Mouse (Mus musculus) liver, postnatal 0 days (tissue): ENCODE results near the gene Unc13a. TPM values are rescaled to one million over a fixed set of nuclear protein-coding genes. Genes with fewer than 3 reads are reported as not detected.
A peak's percentile ranks its signal among the peaks of the same experiment; 100 is the strongest.

Source experiments
- ATAC-seq: fragments of 200-750 bp; cut with Nextera tagmentation; 2 replicates; pipeline ENCODE4 v1.8.0; 2017; ENCODE audit warnings: mild to moderate bottlenecking, moderate library complexity
- DNase-seq: peaks from one replicate; pipeline ENCODE4 v3.0.0-alpha.2; 2016
- H3K27ac ChIP-seq: fragments of 300-500 bp; sonication (generic); 2 replicates; pipeline ENCODE4 v1.5.1; 2014; ENCODE audit warnings: antibody characterized with exemption, moderate library complexity, mild to moderate bottlenecking, low read depth
- H3K27me3 ChIP-seq: fragments of 300-500 bp; sonication (generic); 2 replicates; pipeline ENCODE4 v1.6.1; 2014; ENCODE audit warnings: low read length, control low read depth, mixed read lengths; ENCODE audit not compliant: insufficient read depth
- H3K36me3 ChIP-seq: fragments of 300-500 bp; sonication (generic); replicated peaks from 2 replicates; pipeline ENCODE4 v1.6.1; 2014; ENCODE audit warnings: mild to moderate bottlenecking, control low read depth, low read length, moderate library complexity, mixed read lengths; ENCODE audit not compliant: insufficient read depth
- H3K4me1 ChIP-seq: fragments of 300-500 bp; sonication (generic); 2 replicates; pipeline ENCODE4 v1.6.1; 2014; ENCODE audit warnings: antibody characterized with exemption, mild to moderate bottlenecking, control low read depth; ENCODE audit not compliant: insufficient read depth
- H3K4me2 ChIP-seq: fragments of 300-500 bp; sonication (generic); 2 replicates; pipeline ENCODE4 v1.6.1; 2014; ENCODE audit warnings: low read depth, mild to moderate bottlenecking, low read length, moderate library complexity, mixed read lengths
- H3K4me3 ChIP-seq: fragments of 300-500 bp; sonication (generic); 2 replicates; pipeline ENCODE4 v1.5.1; 2014; ENCODE audit warnings: low read depth, low read length
- H3K9ac ChIP-seq: fragments of 300-500 bp; sonication (generic); replicated peaks from 2 replicates; pipeline ENCODE4 v1.6.1; 2014; ENCODE audit warnings: mild to moderate bottlenecking, moderate library complexity
- H3K9me3 ChIP-seq: fragments of 300-500 bp; sonication (generic); 2 replicates; pipeline ENCODE4 v1.6.1; 2016; ENCODE audit warnings: mild to moderate bottlenecking, control low read depth, low read length, mixed read lengths
- CTCF ChIP-seq: sonication (generic); IDR thresholded peaks from 2 replicates; pipeline ENCODE4 v1.5.1; 2016; ENCODE audit warnings: antibody characterized with exemption, low read depth
- EP300 ChIP-seq: IDR thresholded peaks from 2 replicates; pipeline ENCODE4 v1.6.1; 2016; ENCODE audit warnings: antibody characterized with exemption, low read depth, mild to moderate bottlenecking
- WGBS: fragments of 180-500 bp; shearing (Covaris S2); extraction: QIAGEN DNeasy Blood & Tissue Kit; methylation state at CpG from one replicate; pipeline ENCODE4 v1.1.7; 2014; ENCODE audit not compliant: insufficient replicate concordance; 5-methylcytosine and 5-hydroxymethylcytosine counted together
- polyA plus RNA-seq: library from polyadenylated mRNA; unstranded; fragments of >200 nt; fragmentation: Nextera tagmentation; extraction: Ambion mirVana; gene quantifications from 2 replicates; pipeline ENCODE4 v1.2.1, GENCODE M21; 2015

The Unc13a gene
- polyA plus RNA-seq, 1 experiment from 2014 or later: 0.36 TPM

DNA sequence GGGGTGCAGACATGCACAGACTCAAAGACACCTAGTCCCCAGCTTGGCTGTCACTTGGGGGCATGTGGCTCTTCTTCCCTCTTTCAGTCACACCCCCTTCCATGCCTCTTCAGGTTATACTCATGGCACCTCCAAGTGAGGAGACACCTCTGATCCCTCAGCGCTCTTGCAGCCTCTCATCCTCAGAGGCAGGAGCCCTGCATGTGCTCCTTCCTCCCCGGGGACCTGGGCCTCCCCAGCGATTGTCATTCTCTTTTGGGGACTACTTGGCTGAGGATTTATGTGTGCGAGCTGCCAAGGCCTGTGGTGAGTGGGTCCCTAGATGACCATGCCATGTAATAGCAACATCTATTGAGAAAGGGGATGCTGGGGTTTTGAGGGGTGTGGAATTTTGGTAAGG, 6.7 kb upstream of the Unc13a start:
- no peak for TF ChIP-seq CTCF
- no peak for TF ChIP-seq EP300
- no peak for DNase-seq
- Histone ChIP-seq H3K4me2 (no peak overlapping the region), H3K9me3 (no peaks in the 10 kb centered on the region), H3K27me3 (0 out of 2 replicates have a peak, but pooled peaks cover 9% of the 10 kb centered on the region), H3K27ac (no peak overlapping the region), H3K36me3 (no peaks in the 10 kb centered on the region), H3K4me1 (peaks cover 18% of the 10 kb centered on the region), H3K4me3 (no peak overlapping the region), H3K9ac (no peak overlapping the region)
- no peak for ATAC-seq
- 74% methylated on average over 4 of the region's 4 CpGs for WGBS

DNA sequence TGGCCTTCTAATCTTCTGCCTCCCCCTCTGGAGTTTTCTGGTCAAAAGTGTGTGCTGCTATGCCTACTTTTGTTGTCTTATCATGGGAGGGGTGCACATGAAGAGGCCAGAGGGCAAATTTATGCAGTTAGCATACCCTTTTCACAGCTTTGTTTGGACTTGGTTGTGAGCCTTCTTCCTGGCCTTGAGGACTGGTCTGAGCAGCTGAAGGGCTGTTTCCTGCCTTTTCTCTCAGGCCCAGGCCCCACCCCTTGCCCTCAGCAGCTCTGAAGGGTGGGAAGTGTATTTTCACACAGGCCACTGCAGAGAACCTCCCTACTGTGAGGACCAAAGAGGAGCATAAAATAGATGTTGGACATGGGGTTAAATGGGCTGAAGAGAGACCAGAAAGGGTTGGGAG, 6.0 kb upstream of the Unc13a start:
- no peak overlapping the region for H3K4me3 ChIP-seq
- H3K27me3 ChIP-seq: 0 out of 2 replicates have a peak, but pooled peaks cover 9% of the 10 kb centered on the region
- H3K36me3 ChIP-seq: no peaks in the 10 kb centered on the region
- peak overlapping the region; percentile 26; the same call in 1 of the 2 replicates for H3K27ac ChIP-seq
- peaks cover 18% of the 10 kb centered on the region for H3K4me1 ChIP-seq
- ATAC-seq: no peak
- H3K9ac ChIP-seq: no peak overlapping the region
- no peak for DNase-seq
- no peaks in the 10 kb centered on the region for H3K9me3 ChIP-seq
- H3K4me2 ChIP-seq: peak overlapping the region; percentile 93
- no peak for TF ChIP-seq CTCF
- TF ChIP-seq EP300: no peak

DNA sequence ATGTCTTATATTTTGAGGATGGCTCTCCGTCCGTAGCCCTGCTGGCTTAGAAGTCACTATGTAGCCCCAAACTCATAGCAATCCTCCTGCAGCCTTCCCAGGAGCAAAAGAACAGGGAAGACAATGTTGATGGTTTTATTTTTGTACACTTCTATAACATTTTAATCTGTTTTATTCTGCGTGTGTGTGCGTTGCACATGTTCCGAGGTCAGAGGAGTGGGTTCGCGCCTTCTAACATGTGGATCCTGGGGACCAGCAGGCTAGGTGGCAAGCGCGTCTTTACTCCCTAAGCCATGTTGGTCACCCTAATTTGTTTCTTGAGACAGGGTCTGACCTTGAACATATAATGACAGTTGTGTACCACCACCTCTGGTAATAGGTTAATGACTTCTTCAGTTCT, 5.2 kb upstream of the Unc13a start:
- no peaks in the 10 kb centered on the region for H3K9me3 ChIP-seq
- peak overlapping the region; percentile 89 for H3K27ac ChIP-seq
- peak overlapping the region; percentile 93 for H3K4me2 ChIP-seq
- no peak for TF ChIP-seq EP300
- TF ChIP-seq CTCF: no peak
- peaks cover 23% of the 10 kb centered on the region for H3K4me1 ChIP-seq
- no peak for ATAC-seq
- peak overlapping the region; percentile 81 for H3K4me3 ChIP-seq
- no peak for DNase-seq
- H3K36me3 ChIP-seq: no peaks in the 10 kb centered on the region
- H3K9ac ChIP-seq: peak overlapping the region; percentile 84
- WGBS: 37% methylated on average over 9 of the region's 9 CpGs
- 0 out of 2 replicates have a peak, but pooled peaks cover 5% of the 10 kb centered on the region for H3K27me3 ChIP-seq

DNA sequence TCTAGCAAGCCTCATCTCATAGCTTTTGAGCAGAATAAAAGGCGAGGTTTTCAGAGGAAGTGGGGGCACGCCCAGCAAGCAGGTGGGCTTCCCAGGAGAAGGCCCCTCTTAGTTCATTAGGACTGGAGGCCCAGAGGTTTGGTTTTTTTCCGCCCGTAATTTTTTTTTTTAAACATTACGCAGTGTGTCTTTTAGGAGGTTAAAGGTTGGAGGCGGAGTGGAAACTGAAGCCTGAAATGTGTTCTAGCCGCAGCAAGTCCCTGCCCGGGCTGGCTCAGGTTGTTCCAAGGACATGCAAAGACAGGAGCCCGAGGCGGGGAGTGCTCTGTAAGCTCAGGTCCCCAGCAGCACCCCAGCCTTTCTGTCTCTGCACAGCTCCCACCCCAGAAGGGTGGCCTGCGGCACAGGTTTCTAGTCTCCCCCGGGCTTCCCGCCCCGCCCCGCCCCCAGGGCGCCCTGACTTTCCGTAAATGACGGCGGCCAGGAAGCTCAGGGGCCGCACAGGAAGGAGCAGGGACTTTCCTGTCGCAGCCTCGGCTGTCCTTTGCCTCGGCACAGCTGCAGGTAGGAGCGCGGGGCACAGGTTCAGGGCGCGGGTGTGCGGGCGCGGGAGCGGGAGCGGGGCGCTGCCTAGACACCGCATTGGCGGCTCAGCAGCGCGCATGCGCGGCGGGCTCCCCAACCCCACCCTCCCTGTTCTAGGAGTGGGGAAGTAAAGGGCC, 4.6 kb upstream of the Unc13a start, which contains the start of gene Jak3:
TSS of gene Jak3 (plus strand) at position 277 of the 722 bp plus-strand sequence.
- H3K36me3 ChIP-seq: no peaks in the 10 kb centered on the region
- peak within 1 kb of the TSS; percentile 84 for H3K9ac ChIP-seq
- peaks cover 27% of the 10 kb centered on the region for H3K4me1 ChIP-seq
- peak within 1 kb of the TSS; percentile 81 for H3K4me3 ChIP-seq
- 0 out of 2 replicates have a peak, but pooled peaks cover 6% of the 10 kb centered on the region for H3K27me3 ChIP-seq
- WGBS: 2% methylated on average over 35 of the region's 40 CpGs
- ATAC-seq (peak; percentile 65), DNase-seq (peak; percentile 81)
- H3K27ac ChIP-seq: peak within 1 kb of the TSS; percentile 89
- TF ChIP-seq CTCF: no peak
- H3K4me2 ChIP-seq: peak within 1 kb of the TSS; percentile 93
- no peaks in the 10 kb centered on the region for H3K9me3 ChIP-seq

DNA sequence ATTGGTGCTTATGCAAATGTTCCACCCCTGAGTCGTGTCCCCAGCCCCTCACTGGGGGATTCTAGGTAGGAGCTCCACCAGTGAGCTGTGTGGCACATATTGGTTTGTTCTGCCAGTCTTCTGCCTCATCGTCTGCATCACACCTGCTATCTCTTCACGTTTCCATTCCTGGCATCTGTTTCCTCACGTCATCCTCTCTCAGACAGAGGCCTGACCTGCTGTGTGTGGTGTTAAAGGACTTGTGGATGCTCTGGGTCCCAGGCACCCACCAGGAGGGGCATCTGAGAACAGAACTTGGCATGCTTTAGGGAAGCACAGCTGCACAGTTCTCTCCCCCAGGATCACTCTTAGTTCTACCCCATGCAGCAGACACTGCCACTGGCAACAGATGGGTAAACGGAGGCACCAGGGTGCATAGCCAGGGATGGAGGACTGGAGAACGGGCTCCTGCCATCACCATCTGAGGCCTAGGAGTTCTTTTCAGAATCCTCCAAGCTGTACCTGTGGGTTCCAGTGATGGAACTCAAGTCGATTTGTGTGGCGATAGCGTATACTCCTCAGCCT, 4.0 kb upstream of the Unc13a start:
- Histone ChIP-seq H3K27me3 (peaks cover 9% of the 10 kb centered on the region; the same call in 1 of the 2 replicates), H3K36me3 (no peaks in the 10 kb centered on the region), H3K9me3 (no peaks in the 10 kb centered on the region), H3K9ac (peak overlapping the region; percentile 84), H3K4me3 (peak overlapping the region; percentile 81; the same call in 1 of the 2 replicates), H3K4me1 (peaks cover 33% of the 10 kb centered on the region), H3K27ac (peak overlapping the region; percentile 89), H3K4me2 (peak overlapping the region; percentile 93)
- ATAC-seq: no peak
- 44% methylated on average over 9 of the region's 9 CpGs for WGBS
- no peak for TF ChIP-seq CTCF
- TF ChIP-seq EP300: no peak
- no peak for DNase-seq

DNA sequence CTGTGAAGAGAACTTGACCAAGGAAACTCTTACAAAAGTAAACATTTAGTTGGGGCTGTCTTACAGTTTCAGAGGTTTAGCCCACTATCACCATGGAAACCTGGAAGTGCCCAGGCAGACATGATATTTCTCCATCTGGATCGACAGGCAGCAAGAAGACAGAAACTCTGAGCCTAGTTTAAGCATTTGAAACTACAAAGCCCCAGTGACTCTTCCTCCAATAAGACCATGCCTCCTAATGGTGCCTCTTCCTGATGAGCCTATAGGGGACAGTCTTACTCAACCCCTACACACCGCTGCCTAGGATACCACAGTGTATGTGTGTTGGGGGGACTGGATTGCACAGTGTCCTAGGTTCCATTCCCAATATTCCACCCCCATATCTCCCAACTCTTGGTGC, 2.5 kb upstream of the Unc13a start:
- no peak for ATAC-seq
- no peaks in the 10 kb centered on the region for H3K9me3 ChIP-seq
- H3K9ac ChIP-seq: no peak overlapping the region
- no peak overlapping the region for H3K27ac ChIP-seq
- DNase-seq: no peak
- no peak overlapping the region for H3K4me3 ChIP-seq
- 45% methylated on average over 2 of the region's 2 CpGs for WGBS
- H3K4me1 ChIP-seq: peaks cover 33% of the 10 kb centered on the region
- TF ChIP-seq EP300: no peak
- TF ChIP-seq CTCF: no peak
- no peaks in the 10 kb centered on the region for H3K36me3 ChIP-seq
- no peak overlapping the region for H3K4me2 ChIP-seq
- peaks cover 18% of the 10 kb centered on the region; the same call in 1 of the 2 replicates for H3K27me3 ChIP-seq
